Mouse (Mus musculus) gastrocnemius, postnatal 10 days (tissue): Measurements from ENCODE around the gene Slk. TPM values are rescaled to one million over a fixed set of nuclear protein-coding genes. Genes with fewer than 3 reads are reported as not detected.

ENCODE experiments used
- DNase-seq: peaks from one replicate; pipeline ENCODE4 v3.0.0; 2021; ENCODE audit warnings: mixed read lengths
- long read RNA-seq, 2 experiments: library from polyadenylated mRNA; stranded (forward); transcript quantifications; one replicate each; pipeline ENCODE4 v2.0.0; 2021
- total RNA-seq, 2 experiments: library from RNA; stranded (reverse); gene quantifications; 2 replicates each; pipeline ENCODE4 v1.2.3; 2021

Gene Slk
- 10 to 100 TPM; 35.5 to 43.7 TPM for total RNA-seq
- long read RNA-seq, experiment 1, full-length matches to known transcripts: 21 of 31 reads
- long read RNA-seq, experiment 1, partial matches to known transcripts: 8 of 31 reads
- long read RNA-seq, experiment 1, other reads (novel, unspliced or antisense): 2 of 31 reads
- long read RNA-seq, experiment 2, full-length matches to known transcripts: 18 of 28 reads
- long read RNA-seq, experiment 2, partial matches to known transcripts: 7 of 28 reads
- long read RNA-seq, experiment 2, other reads (novel, unspliced or antisense): 3 of 28 reads

- DNase-seq: peak; percentile 81
These were observed at the start of gene Slk for GRCm38 (mm10) chr19:47579225-47579787. Gene Slk (plus strand): TSS chr19:47579678.

DNA sequence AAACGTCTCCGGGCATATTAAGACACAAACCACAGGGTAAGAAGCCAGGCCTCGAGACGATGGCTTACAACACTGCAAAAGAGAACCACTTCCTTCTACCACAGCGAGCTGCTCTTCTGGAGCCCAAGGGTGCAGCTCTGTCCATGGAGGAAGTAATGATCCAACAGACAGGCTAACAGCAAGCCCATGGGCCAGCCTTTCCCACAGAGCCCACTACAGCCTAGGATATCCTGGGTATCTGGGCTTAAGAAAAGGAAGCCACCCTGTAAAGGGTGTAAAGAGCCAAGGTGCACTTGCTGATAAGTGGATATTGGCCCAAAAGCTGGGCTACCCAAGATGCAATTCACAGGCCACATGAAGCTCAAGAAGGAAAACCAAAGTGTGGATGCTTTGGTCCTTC is 48.2 kb upstream of the Slk start:
- no peak for DNase-seq

- no peak for DNase-seq
These were observed 47.0 kb upstream of the Slk start for GRCm38 (mm10) chr19:47532449-47532848.

- DNase-seq: no peak
These were observed 45.3 kb upstream of the Slk start for GRCm38 (mm10) chr19:47534131-47534530.

GRCm38 (mm10) chr19:47536521-47537299 is 42.8 kb upstream of the Slk start:
- peak; percentile 99 for DNase-seq

- DNase-seq: no peak
These were observed 42.1 kb upstream of the Slk start, which contains the start of gene Stn1 for GRCm38 (mm10) chr19:47537300-47537792. Gene Stn1 (minus strand): TSS chr19:47537507.

GRCm38 (mm10) chr19:47537879-47538278 is 41.6 kb upstream of the Slk start:
- DNase-seq: peak; percentile 24

DNA sequence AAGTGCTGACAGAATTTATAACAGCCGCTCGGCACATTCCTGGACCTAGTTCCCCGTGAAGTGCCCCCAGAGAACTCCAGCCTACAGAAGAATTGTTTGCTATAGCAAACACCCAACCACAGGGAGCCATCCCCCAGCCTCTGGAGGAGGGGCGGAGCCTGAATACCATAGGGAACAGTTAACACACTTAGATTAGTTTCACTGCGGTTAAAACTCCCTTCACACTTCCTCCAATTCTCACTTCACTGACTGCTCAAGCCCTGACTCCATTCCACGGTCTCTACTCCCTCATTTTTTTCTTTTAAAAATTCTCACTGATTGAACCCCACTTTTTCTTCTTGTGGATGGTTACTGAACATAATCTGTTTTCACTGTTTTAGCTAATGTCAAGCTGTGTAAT is 40.7 kb upstream of the Slk start:
- DNase-seq: no peak

DNA sequence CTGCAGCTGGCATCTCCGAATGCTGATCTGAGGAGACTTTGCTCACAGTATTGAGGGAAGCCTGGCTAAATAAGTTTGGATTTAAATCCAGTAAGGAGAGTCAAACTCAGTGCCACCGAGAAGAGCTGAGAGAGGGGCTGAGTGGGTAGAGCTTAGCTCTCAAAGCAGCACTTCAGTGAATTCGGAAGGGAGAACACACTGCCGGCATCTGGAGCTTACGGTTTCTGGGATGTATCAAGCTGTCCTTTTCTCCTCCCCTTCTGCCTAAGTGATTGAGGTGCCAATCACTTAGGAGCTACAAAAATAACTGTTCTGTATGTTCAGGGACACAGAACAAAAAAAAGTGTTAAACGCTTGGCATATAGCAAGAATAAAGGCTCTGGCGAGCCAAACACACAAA is 37.0 kb upstream of the Slk start:
- no peak for DNase-seq

GRCm38 (mm10) chr19:47545055-47545454 is 34.4 kb upstream of the Slk start:
- DNase-seq: no peak

GRCm38 (mm10) chr19:47545528-47545927 is 34.0 kb upstream of the Slk start:
- DNase-seq: no peak

- DNase-seq: no peak
These were observed 30.9 kb upstream of the Slk start for GRCm38 (mm10) chr19:47548432-47549076.

- no peak for DNase-seq
These were observed 30.3 kb upstream of the Slk start for GRCm38 (mm10) chr19:47549174-47549573.

DNA sequence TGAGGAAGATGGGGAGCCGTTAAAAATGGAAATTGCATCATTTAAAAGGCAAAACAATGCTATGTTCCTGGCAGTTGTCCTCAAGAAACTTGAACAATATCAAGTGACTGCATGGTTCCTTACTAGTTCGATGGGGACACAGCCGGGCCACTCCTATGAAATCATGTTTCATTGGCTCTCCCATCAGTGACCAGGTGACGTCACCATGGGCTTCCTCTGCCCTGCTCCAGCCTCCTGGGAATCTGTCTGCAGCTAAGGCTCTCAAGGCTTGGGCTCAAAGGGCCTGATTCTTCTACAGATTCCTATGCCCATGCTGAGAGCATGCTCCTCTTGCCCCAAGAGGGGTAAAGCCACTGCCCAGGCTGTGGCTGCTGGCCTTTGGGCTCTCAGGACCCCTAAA is 29.9 kb upstream of the Slk start:
- no peak for DNase-seq

DNA sequence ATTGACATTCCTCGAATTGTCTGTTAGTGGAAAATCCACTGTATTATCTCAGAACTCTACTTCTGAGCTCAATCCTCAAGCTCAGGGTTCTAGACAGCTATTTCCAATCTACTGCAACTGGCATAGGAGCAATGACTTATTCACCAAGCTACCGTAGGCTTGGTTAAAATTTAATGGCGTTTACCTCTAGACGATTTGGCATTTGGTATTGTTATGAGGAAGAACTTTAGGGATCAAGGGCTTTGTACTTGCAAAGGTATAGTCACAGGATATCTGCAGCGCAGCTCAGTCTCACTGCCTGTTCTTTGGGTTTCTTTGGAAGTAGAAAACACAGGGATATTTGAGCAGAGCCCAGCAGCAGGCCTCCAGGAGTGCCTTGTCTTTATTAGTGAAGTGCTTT is 20.3 kb upstream of the Slk start:
- DNase-seq: no peak

DNA sequence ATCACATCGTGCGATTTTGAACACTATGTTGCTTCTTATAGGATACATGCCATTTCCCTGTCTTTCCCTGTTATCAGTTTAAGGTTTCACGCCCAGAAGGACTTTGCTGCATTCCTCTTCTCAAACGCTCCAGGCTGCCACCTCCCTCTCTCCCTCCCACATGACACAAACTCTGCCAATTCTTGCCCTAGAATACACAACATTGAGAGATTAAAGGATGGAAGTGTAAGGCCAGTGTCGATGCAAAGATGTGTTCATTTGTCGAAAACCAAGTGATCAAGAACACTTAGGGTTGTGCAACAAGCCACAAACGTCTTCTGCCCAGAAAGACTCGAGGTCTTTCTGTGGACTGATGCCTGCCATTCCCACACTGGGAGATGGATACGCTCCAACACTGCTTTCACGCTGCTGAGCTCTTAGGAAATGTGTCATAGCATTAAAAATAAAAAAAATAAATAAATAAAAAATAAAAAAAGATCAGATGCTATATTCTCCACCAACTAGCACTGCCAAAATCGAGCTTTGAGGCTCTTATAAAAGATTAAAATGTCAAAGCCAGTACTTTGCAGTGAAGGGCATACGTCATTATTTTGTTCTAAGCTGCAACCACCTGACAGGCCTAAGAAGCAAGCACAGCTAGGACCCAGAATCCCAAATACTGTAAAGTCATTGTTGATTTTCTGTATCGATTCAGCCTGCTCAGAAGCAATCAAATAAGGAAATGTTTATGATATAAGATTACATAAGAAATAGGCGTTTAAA is 19.5 kb upstream of the Slk start:
- no peak for DNase-seq

DNA sequence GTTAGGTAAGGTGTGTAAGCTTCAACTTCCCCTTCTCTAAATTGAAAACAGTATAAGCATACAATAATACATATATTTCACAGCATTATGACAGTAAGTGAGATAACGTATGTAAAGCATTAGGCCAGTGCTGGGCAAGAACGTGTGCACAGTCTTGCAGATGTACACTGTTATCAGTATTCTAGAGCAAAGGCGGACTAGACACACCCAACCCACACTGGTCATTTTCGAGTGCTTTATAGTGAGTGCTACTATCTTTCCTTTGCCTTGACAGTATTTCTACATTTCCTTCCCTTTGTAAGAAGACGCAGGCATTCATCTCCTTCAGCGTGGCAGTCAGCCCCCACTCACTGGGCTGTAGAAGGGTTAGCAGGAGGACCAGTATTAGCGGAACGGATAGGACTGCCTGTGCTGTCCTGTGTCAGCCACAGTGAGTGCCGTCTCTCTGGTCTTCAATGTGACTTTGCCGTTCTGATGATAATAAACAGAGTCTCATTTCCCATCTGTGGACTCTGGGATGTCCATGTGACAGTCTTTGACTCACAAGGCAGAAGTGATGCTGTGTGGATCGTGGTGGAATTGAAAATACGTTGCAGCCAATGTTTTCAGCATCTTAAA is 18.8 kb upstream of the Slk start:
- DNase-seq: no peak

DNA sequence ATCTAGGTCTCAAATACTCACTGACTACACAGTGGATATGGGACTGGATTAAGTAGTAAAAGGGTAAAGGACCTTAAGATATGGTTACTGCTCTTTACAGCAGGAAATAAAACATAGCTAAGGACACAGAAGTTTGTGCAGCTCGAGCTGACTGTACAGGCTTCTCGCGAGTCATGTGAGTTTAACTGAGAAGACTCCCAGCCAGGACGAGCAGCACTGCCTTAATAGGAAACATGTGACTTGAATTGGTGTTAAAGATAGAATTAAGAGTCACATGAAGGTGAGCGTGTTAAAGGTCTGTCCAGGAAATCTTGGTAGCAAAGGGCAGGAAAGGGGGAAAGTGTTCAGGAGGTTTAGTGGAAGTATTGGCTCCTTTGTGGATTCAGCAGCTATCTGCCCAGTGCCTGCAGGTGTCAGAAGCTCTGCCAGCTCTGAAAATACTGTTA is 17.5 kb upstream of the Slk start:
- DNase-seq: no peak

GRCm38 (mm10) chr19:47563715-47564114 is 15.8 kb upstream of the Slk start:
- no peak for DNase-seq

- no peak for DNase-seq
These were observed 14.3 kb upstream of the Slk start for GRCm38 (mm10) chr19:47565031-47565654.

GRCm38 (mm10) chr19:47565994-47566393 is 13.5 kb upstream of the Slk start:
- no peak for DNase-seq
